16 mouse cellular contexts compared by ENCODE assay signal in genomic region chr6:39255271-39255670, GRCm38 (mm10).
"Had no signal": no experiment of that assay in that cellular context is flagged by ENCODE, and none has a peak within 500 bp of the region (broad histone marks: within the 10 kb centered on the region; RNA-seq: fewer than 3 reads in every experiment).

No protein-coding gene starts in this region.

- H3K9me3 ChIP-seq: kidney, embryonic 15.5 days; liver, embryonic 15.5 days; midbrain, embryonic 12.5 days; neural tube, embryonic 15.5 days; stomach, embryonic 15.5 days had no signal

- H3K27ac ChIP-seq: left cerebral cortex, adult 2 months; liver, embryonic 15.5 days; macrophage; stomach, embryonic 15.5 days had no signal

- H3K4me2 ChIP-seq: liver, embryonic 11.5 days; liver, embryonic 15.5 days had no signal

- H3K36me3 ChIP-seq: kidney, embryonic 15.5 days; liver, embryonic 15.5 days; midbrain, embryonic 12.5 days; neural tube, embryonic 15.5 days; stomach, embryonic 15.5 days had no signal

- DNase-seq: kidney, adult 2 months; kidney, postnatal 14 days; lung, adult 2 months; lung, postnatal 14 days; right cerebral cortex, postnatal 4 days; thymus, adult 2 months; thymus, postnatal 25 days had no signal

- H3K4me3 ChIP-seq: kidney, embryonic 15.5 days; left cerebral cortex, adult 2 months; liver, embryonic 15.5 days; megakaryocyte, embryonic 14.5 days; neural tube, embryonic 15.5 days; stomach, embryonic 15.5 days had no signal

- H3K9ac ChIP-seq: kidney, embryonic 15.5 days; liver, embryonic 15.5 days; midbrain, embryonic 12.5 days; neural tube, embryonic 15.5 days; stomach, embryonic 15.5 days had no signal

- H3K27me3 ChIP-seq: neural tube, embryonic 15.5 days; stomach, embryonic 15.5 days had no signal
